Mouse (Mus musculus) thymus, postnatal 10 days (tissue): Measurements from ENCODE around the gene Lyrm4.

Source experiments
- DNase-seq, 2 experiments: peaks; one replicate each; pipeline ENCODE4 v3.0.0; 2021; ENCODE audit warnings: low spot score in 2 of 2

Gene Lyrm4

GRCm38 (mm10) chr13:36117143-36118014 lies at the start of gene Lyrm4, which contains the start of gene Fars2:
Gene Lyrm4, minus strand, starts transcription at chr13:36117526.
Gene Fars2, plus strand, starts transcription at chr13:36117412.
- DNase-seq: peak; percentile 92 to 96

GRCm38 (mm10) chr13:36163898-36164297 lies 46.6 kb upstream of the Lyrm4 start:
- no peak for DNase-seq

- no peak for DNase-seq
Measured at GRCm38 (mm10) chr13:36163411-36163810, 46.1 kb upstream of the Lyrm4 start.

- DNase-seq: no peak
Measured at GRCm38 (mm10) chr13:36156340-36156931, 39.1 kb upstream of the Lyrm4 start.

- DNase-seq: no peak
Measured at GRCm38 (mm10) chr13:36152728-36153498, 35.6 kb upstream of the Lyrm4 start.

- no peak for DNase-seq
Measured at GRCm38 (mm10) chr13:36150272-36150671, 32.9 kb upstream of the Lyrm4 start.

GRCm38 (mm10) chr13:36149175-36149939 lies 32.0 kb upstream of the Lyrm4 start:
- peak; percentile 5 to 7 for DNase-seq

- no peak for DNase-seq
Measured at GRCm38 (mm10) chr13:36145601-36146000, 28.3 kb upstream of the Lyrm4 start.

GRCm38 (mm10) chr13:36140247-36141016 lies 23.1 kb upstream of the Lyrm4 start:
- DNase-seq: no peak

- no peak for DNase-seq
Measured at GRCm38 (mm10) chr13:36139703-36140102, 22.4 kb upstream of the Lyrm4 start.

GRCm38 (mm10) chr13:36131992-36132649 lies 14.8 kb upstream of the Lyrm4 start:
- DNase-seq: no peak

- DNase-seq: no peak
Measured at GRCm38 (mm10) chr13:36131401-36131800, 14.1 kb upstream of the Lyrm4 start.

- DNase-seq: no peak
Measured at GRCm38 (mm10) chr13:36129360-36130054, 12.2 kb upstream of the Lyrm4 start.

- DNase-seq: no peak
Measured at GRCm38 (mm10) chr13:36120606-36121005, 3.3 kb upstream of the Lyrm4 start.

GRCm38 (mm10) chr13:36119684-36120083 lies 2.4 kb upstream of the Lyrm4 start:
- no peak for DNase-seq

- DNase-seq: peak; percentile 14 to 39
Measured at GRCm38 (mm10) chr13:36116520-36117142, 695 bp downstream of the Lyrm4 start.

- no peak for DNase-seq
Measured at GRCm38 (mm10) chr13:36113181-36113580, 4.1 kb downstream of the Lyrm4 start.

- DNase-seq: no peak
Measured at GRCm38 (mm10) chr13:36111331-36111730, 6.0 kb downstream of the Lyrm4 start.

GRCm38 (mm10) chr13:36108528-36108927 lies 8.8 kb downstream of the Lyrm4 start:
- no peak for DNase-seq
